Mouse (Mus musculus): Measurements from ENCODE around the gene Ank3. TPM values are rescaled to one million over a fixed set of nuclear protein-coding genes. Genes with fewer than 3 reads are reported as not detected.

Ank3 gene
- polyA plus RNA-seq, 1 experiment from 2014 or later = 48.8 TPM

GRCm38 (mm10) chr10:69967994-69968393 is 569.4 kb downstream of the Ank3 start:
- Histone ChIP-seq H3K9ac (ENCODE audit: low read depth, low read length) (no peak overlapping the region), H3K4me2 (ENCODE audit: low read length) (no peak overlapping the region), H3K4me1 (replicated peaks; ENCODE audit: insufficient read depth, low read length) (no peaks in the 10 kb centered on the region), H3K9me3 (replicated peaks; ENCODE audit: low read length) (no peaks in the 10 kb centered on the region), H3K4me3 (replicated peaks; ENCODE audit: low read depth, low read length) (no peak overlapping the region), H3K27me3 (ENCODE audit: insufficient read depth, low read length) (no peaks in the 10 kb centered on the region), H3K27ac (no peak overlapping the region), H3K36me3 (ENCODE audit: insufficient read depth, low read length) (no peaks in the 10 kb centered on the region)
- no peak for TF ChIP-seq CTCF (IDR thresholded peaks at IDR 0.05; ENCODE audit: low read depth)
- peak; percentile 8 for DNase-seq (ENCODE audit: low spot score)
- peak; percentile 70 for ATAC-seq (replicated peaks; ENCODE audit: low FRiP score, low read depth)
- 71% methylated on average over 3 of the region's 4 CpGs for WGBS

- TF ChIP-seq CTCF (IDR thresholded peaks at IDR 0.05; ENCODE audit: low read depth) = no peak
These were observed 581.1 kb downstream of the Ank3 start for GRCm38 (mm10) chr10:69979636-69980035.

GRCm38 (mm10) chr10:69981386-69982097 is 583.0 kb downstream of the Ank3 start:
- Histone ChIP-seq H3K4me1 (replicated peaks; ENCODE audit: insufficient read depth, low read length) (no peaks in the 10 kb centered on the region), H3K36me3 (ENCODE audit: insufficient read depth, low read length) (peaks cover 41% of the 10 kb centered on the region), H3K4me3 (replicated peaks; ENCODE audit: low read depth, low read length) (no peak overlapping the region), H3K9me3 (replicated peaks; ENCODE audit: low read length) (no peaks in the 10 kb centered on the region), H3K9ac (ENCODE audit: low read depth, low read length) (no peak overlapping the region), H3K4me2 (ENCODE audit: low read length) (no peak overlapping the region), H3K27ac (no peak overlapping the region), H3K27me3 (ENCODE audit: insufficient read depth, low read length) (no peaks in the 10 kb centered on the region)
- ATAC-seq (replicated peaks; ENCODE audit: low FRiP score, low read depth) (0 out of 2 replicates have a peak, but pooled peaks have one; percentile 40), DNase-seq (ENCODE audit: low spot score) (no peak)
- 77% methylated on average over 21 of the region's 21 CpGs for WGBS
- TF ChIP-seq CTCF (IDR thresholded peaks at IDR 0.05; ENCODE audit: low read depth) = no peak

More at GRCm38 (mm10) chr10:69979636-69980035, 581.1 kb downstream of the Ank3 start:
- Histone ChIP-seq H3K27me3 (ENCODE audit: insufficient read depth, low read length) (no peaks in the 10 kb centered on the region), H3K9ac (ENCODE audit: low read depth, low read length) (no peak overlapping the region), H3K27ac (no peak overlapping the region), H3K4me3 (replicated peaks; ENCODE audit: low read depth, low read length) (no peak overlapping the region), H3K4me1 (replicated peaks; ENCODE audit: insufficient read depth, low read length) (no peaks in the 10 kb centered on the region), H3K36me3 (ENCODE audit: insufficient read depth, low read length) (peaks cover 34% of the 10 kb centered on the region), H3K4me2 (ENCODE audit: low read length) (no peak overlapping the region), H3K9me3 (replicated peaks; ENCODE audit: low read length) (no peaks in the 10 kb centered on the region)
- 95% methylated on average over 2 of the region's 2 CpGs for WGBS
- ATAC-seq (replicated peaks; ENCODE audit: low FRiP score, low read depth) (no peak), DNase-seq (ENCODE audit: low spot score) (no peak)

GRCm38 (mm10) chr10:69982701-69983100 is 584.1 kb downstream of the Ank3 start:
- no peaks in the 10 kb centered on the region for H3K27me3 ChIP-seq (ENCODE audit: insufficient read depth, low read length)
- H3K36me3 ChIP-seq (ENCODE audit: insufficient read depth, low read length) = peaks cover 43% of the 10 kb centered on the region
- DNase-seq (ENCODE audit: low spot score) = no peak
- H3K4me3 ChIP-seq (replicated peaks; ENCODE audit: low read depth, low read length) = no peak overlapping the region
- no peak overlapping the region for H3K9ac ChIP-seq (ENCODE audit: low read depth, low read length)
- no peak for TF ChIP-seq CTCF (IDR thresholded peaks at IDR 0.05; ENCODE audit: low read depth)
- no peaks in the 10 kb centered on the region for H3K9me3 ChIP-seq (replicated peaks; ENCODE audit: low read length)
- H3K27ac ChIP-seq = no peak overlapping the region
- WGBS = 88% methylated on average over 4 of the region's 4 CpGs
- ATAC-seq (replicated peaks; ENCODE audit: low FRiP score, low read depth) = no peak
- H3K4me2 ChIP-seq (ENCODE audit: low read length) = no peak overlapping the region
- no peaks in the 10 kb centered on the region for H3K4me1 ChIP-seq (replicated peaks; ENCODE audit: insufficient read depth, low read length)

- no peak overlapping the region for H3K9ac ChIP-seq (ENCODE audit: low read depth, low read length)
- ATAC-seq (replicated peaks; ENCODE audit: low FRiP score, low read depth) (no peak), DNase-seq (ENCODE audit: low spot score) (no peak)
- H3K4me1 ChIP-seq (replicated peaks; ENCODE audit: insufficient read depth, low read length) = no peaks in the 10 kb centered on the region
- peaks cover 63% of the 10 kb centered on the region for H3K36me3 ChIP-seq (ENCODE audit: insufficient read depth, low read length)
- no peak overlapping the region for H3K27ac ChIP-seq
- H3K27me3 ChIP-seq (ENCODE audit: insufficient read depth, low read length) = no peaks in the 10 kb centered on the region
- H3K9me3 ChIP-seq (replicated peaks; ENCODE audit: low read length) = peaks cover 22% of the 10 kb centered on the region
- no peak for TF ChIP-seq CTCF (IDR thresholded peaks at IDR 0.05; ENCODE audit: low read depth)
- no peak overlapping the region for H3K4me2 ChIP-seq (ENCODE audit: low read length)
- WGBS = 93% methylated on average over 11 of the region's 11 CpGs
- no peak overlapping the region for H3K4me3 ChIP-seq (replicated peaks; ENCODE audit: low read depth, low read length)
These were observed 588.9 kb downstream of the Ank3 start for GRCm38 (mm10) chr10:69987496-69987895.

GRCm38 (mm10) chr10:69997082-69997481 is 598.5 kb downstream of the Ank3 start:
- Histone ChIP-seq H3K36me3 (ENCODE audit: insufficient read depth, low read length) (peaks cover 35% of the 10 kb centered on the region), H3K4me3 (replicated peaks; ENCODE audit: low read depth, low read length) (no peak overlapping the region), H3K27me3 (ENCODE audit: insufficient read depth, low read length) (no peaks in the 10 kb centered on the region), H3K9ac (ENCODE audit: low read depth, low read length) (no peak overlapping the region), H3K9me3 (replicated peaks; ENCODE audit: low read length) (peaks cover 9% of the 10 kb centered on the region), H3K4me2 (ENCODE audit: low read length) (no peak overlapping the region), H3K27ac (no peak overlapping the region), H3K4me1 (replicated peaks; ENCODE audit: insufficient read depth, low read length) (no peaks in the 10 kb centered on the region)
- 69% methylated on average over 8 of the region's 8 CpGs for whole genome bisulfite sequencing
- DNase-seq (ENCODE audit: low spot score) (no peak), ATAC-seq (replicated peaks; ENCODE audit: low FRiP score, low read depth) (no peak)
- TF ChIP-seq CTCF (IDR thresholded peaks at IDR 0.05; ENCODE audit: low read depth) = no peak

Data from kidney, postnatal 0 days (tissue).